Mouse (Mus musculus) forebrain, embryonic 11.5 days (tissue): ENCODE measurements around the gene Dip2c. TPM values are rescaled to one million over a fixed set of nuclear protein-coding genes. Genes with fewer than 3 reads are reported as not detected.

ENCODE experiments used
- ATAC-seq: fragments of 200-750 bp; cut with Nextera tagmentation; replicated peaks from 2 replicates; pipeline ENCODE4 v1.8.0; 2017; ENCODE audit warnings: moderate TSS enrichment; ENCODE audit not compliant: low FRiP score
- DNase-seq: peaks from one replicate; pipeline ENCODE4 v3.0.0-alpha.2; 2017; ENCODE audit warnings: low spot score
- H3K27ac ChIP-seq: fragments of 300-500 bp; sonication (generic); 2 replicates; pipeline ENCODE4 v1.5.1; 2014; ENCODE audit warnings: low read depth, low read length
- H3K27me3 ChIP-seq: fragments of 300-500 bp; sonication (generic); 2 replicates; pipeline ENCODE4 v1.6.1; 2014; ENCODE audit warnings: mild to moderate bottlenecking, low read length, mixed read lengths; ENCODE audit not compliant: control insufficient read depth, insufficient read depth
- H3K36me3 ChIP-seq: fragments of 300-500 bp; sonication (generic); 2 replicates; pipeline ENCODE4 v1.6.1; 2014; ENCODE audit warnings: mild to moderate bottlenecking, low read length, moderate library complexity, mixed read lengths; ENCODE audit not compliant: control insufficient read depth, insufficient read depth
- H3K4me1 ChIP-seq: fragments of 300-500 bp; sonication (generic); replicated peaks from 2 replicates; pipeline ENCODE4 v1.6.1; 2014; ENCODE audit warnings: low read length, mixed read lengths; ENCODE audit not compliant: control insufficient read depth, insufficient read depth
- H3K4me2 ChIP-seq: fragments of 300-500 bp; sonication (generic); 2 replicates; pipeline ENCODE4 v1.6.1; 2014; ENCODE audit warnings: low read depth, mild to moderate bottlenecking, low read length, moderate library complexity, mixed read lengths; ENCODE audit not compliant: severe bottlenecking
- H3K4me3 ChIP-seq: fragments of 300-500 bp; sonication (generic); 2 replicates; pipeline ENCODE4 v1.5.1; 2014; ENCODE audit warnings: low read depth, low read length
- H3K9ac ChIP-seq: fragments of 300-500 bp; sonication (generic); 2 replicates; pipeline ENCODE4 v1.6.1; 2014; ENCODE audit warnings: low read length
- H3K9me3 ChIP-seq: fragments of 300-500 bp; sonication (generic); 2 replicates; pipeline ENCODE4 v1.6.1; 2016; ENCODE audit warnings: low read length, mixed read lengths; ENCODE audit not compliant: control insufficient read depth
- WGBS: fragments of 180-500 bp; shearing (Covaris S2); extraction: QIAGEN DNeasy Blood & Tissue Kit; methylation state at CpG from one replicate; pipeline ENCODE4 v1.1.7; 2014; 5-methylcytosine and 5-hydroxymethylcytosine counted together
- polyA plus RNA-seq: library from polyadenylated mRNA; unstranded; fragments of >200 nt; fragmentation: Nextera tagmentation; extraction: Ambion mirVana; gene quantifications from 2 replicates; pipeline ENCODE4 v1.2.1, GENCODE M21; 2014

Gene Dip2c
- polyA plus RNA-seq, 1 experiment from 2014 or later, result 9.0 TPM

GRCm38 (mm10) chr13:9686261-9686660, 409.9 kb downstream of the Dip2c start:
- ATAC-seq (no peak), DNase-seq (no peak)
- Histone ChIP-seq H3K4me2 (no peak overlapping the region), H3K27ac (no peak overlapping the region), H3K9me3 (no peaks in the 10 kb centered on the region), H3K9ac (no peak overlapping the region), H3K4me3 (no peak overlapping the region), H3K4me1 (no peaks in the 10 kb centered on the region), H3K36me3 (peaks cover 25% of the 10 kb centered on the region), H3K27me3 (no peaks in the 10 kb centered on the region)
- WGBS, result 97% methylated on average over 7 of the region's 7 CpGs

GRCm38 (mm10) chr13:9686765-9687164, 410.4 kb downstream of the Dip2c start:
- H3K27ac ChIP-seq, result no peak overlapping the region
- DNase-seq, result no peak

GRCm38 (mm10) chr13:9689366-9689765, 413.0 kb downstream of the Dip2c start:
- H3K27me3 ChIP-seq, result no peaks in the 10 kb centered on the region
- H3K4me3 ChIP-seq, result no peak overlapping the region
- ATAC-seq, result no peak
- H3K9me3 ChIP-seq, result no peaks in the 10 kb centered on the region
- no peak for DNase-seq
- H3K4me1 ChIP-seq, result no peaks in the 10 kb centered on the region
- no peak overlapping the region for H3K4me2 ChIP-seq
- no peak overlapping the region for H3K9ac ChIP-seq
- H3K27ac ChIP-seq, result no peak overlapping the region
- WGBS, result 92% methylated on average over 16 of the region's 16 CpGs
- H3K36me3 ChIP-seq, result peaks cover 21% of the 10 kb centered on the region

More at GRCm38 (mm10) chr13:9686765-9687164, 410.4 kb downstream of the Dip2c start:
- Histone ChIP-seq H3K4me1 (no peaks in the 10 kb centered on the region), H3K27me3 (no peaks in the 10 kb centered on the region), H3K9ac (no peak overlapping the region), H3K4me2 (no peak overlapping the region), H3K36me3 (peaks cover 25% of the 10 kb centered on the region), H3K9me3 (no peaks in the 10 kb centered on the region), H3K4me3 (no peak overlapping the region)
- no peak for ATAC-seq
- 90% methylated on average over 11 of the region's 11 CpGs for WGBS

- ATAC-seq (no peak), DNase-seq (no peak)
- H3K4me2 ChIP-seq, result no peak overlapping the region
- no peak overlapping the region for H3K4me3 ChIP-seq
- H3K27ac ChIP-seq, result no peak overlapping the region
- H3K9me3 ChIP-seq, result no peaks in the 10 kb centered on the region
- H3K9ac ChIP-seq, result no peak overlapping the region
- H3K4me1 ChIP-seq, result no peaks in the 10 kb centered on the region
- no peaks in the 10 kb centered on the region for H3K27me3 ChIP-seq
- 90% methylated on average over 3 of the region's 3 CpGs for WGBS
- peaks cover 17% of the 10 kb centered on the region for H3K36me3 ChIP-seq
Measured at GRCm38 (mm10) chr13:9692876-9693275, 416.5 kb downstream of the Dip2c start.

GRCm38 (mm10) chr13:9694651-9695050, 418.3 kb downstream of the Dip2c start:
- 93% methylated on average over 6 of the region's 6 CpGs for WGBS
- peaks cover 6% of the 10 kb centered on the region for H3K36me3 ChIP-seq

GRCm38 (mm10) chr13:9695403-9695802, 419.1 kb downstream of the Dip2c start:
- Histone ChIP-seq H3K4me2 (no peak overlapping the region), H3K27me3 (no peaks in the 10 kb centered on the region), H3K36me3 (peaks cover 2% of the 10 kb centered on the region), H3K27ac (no peak overlapping the region), H3K9ac (no peak overlapping the region), H3K9me3 (no peaks in the 10 kb centered on the region), H3K4me1 (no peaks in the 10 kb centered on the region), H3K4me3 (no peak overlapping the region)
- 94% methylated on average over 4 of the region's 4 CpGs for WGBS
- ATAC-seq (no peak), DNase-seq (no peak)

More at GRCm38 (mm10) chr13:9694651-9695050, 418.3 kb downstream of the Dip2c start:
- Histone ChIP-seq H3K9ac (no peak overlapping the region), H3K9me3 (no peaks in the 10 kb centered on the region), H3K27me3 (no peaks in the 10 kb centered on the region), H3K4me2 (no peak overlapping the region), H3K4me1 (no peaks in the 10 kb centered on the region), H3K27ac (no peak overlapping the region), H3K4me3 (no peak overlapping the region)
- DNase-seq (no peak), ATAC-seq (no peak)

- H3K9ac ChIP-seq, result no peak overlapping the region
- H3K4me3 ChIP-seq, result no peak overlapping the region
- ATAC-seq (no peak), DNase-seq (no peak)
- no peaks in the 10 kb centered on the region for H3K4me1 ChIP-seq
- no peak overlapping the region for H3K27ac ChIP-seq
- no peaks in the 10 kb centered on the region for H3K9me3 ChIP-seq
- H3K4me2 ChIP-seq, result no peak overlapping the region
- H3K36me3 ChIP-seq, result no peaks in the 10 kb centered on the region; the same call in none of the 2 replicates
- H3K27me3 ChIP-seq, result no peaks in the 10 kb centered on the region
Measured at GRCm38 (mm10) chr13:9695809-9696208, 419.5 kb downstream of the Dip2c start.

GRCm38 (mm10) chr13:9697340-9697739, 421.0 kb downstream of the Dip2c start:
- H3K9ac ChIP-seq, result no peak overlapping the region
- H3K27me3 ChIP-seq, result no peaks in the 10 kb centered on the region
- WGBS, result 92% methylated on average over 4 of the region's 4 CpGs
- H3K4me1 ChIP-seq, result no peaks in the 10 kb centered on the region
- DNase-seq (no peak), ATAC-seq (no peak)
- H3K27ac ChIP-seq, result no peak overlapping the region
- no peak overlapping the region for H3K4me3 ChIP-seq
- no peaks in the 10 kb centered on the region for H3K9me3 ChIP-seq
- H3K4me2 ChIP-seq, result no peak overlapping the region
- no peaks in the 10 kb centered on the region; the same call in 1 of the 2 replicates for H3K36me3 ChIP-seq

GRCm38 (mm10) chr13:9702615-9703235, 426.4 kb downstream of the Dip2c start:
- no peak for DNase-seq
- H3K4me2 ChIP-seq, result no peak overlapping the region
- H3K4me1 ChIP-seq, result no peaks in the 10 kb centered on the region
- no peaks in the 10 kb centered on the region for H3K27me3 ChIP-seq
- H3K4me3 ChIP-seq, result no peak overlapping the region
- H3K36me3 ChIP-seq, result no peaks in the 10 kb centered on the region
- no peak overlapping the region for H3K9ac ChIP-seq
- ATAC-seq, result no peak
- no peaks in the 10 kb centered on the region for H3K9me3 ChIP-seq
- no peak overlapping the region for H3K27ac ChIP-seq
- 83% methylated on average over 12 of the region's 12 CpGs for WGBS
